Mouse (Mus musculus): ENCODE data around the gene Thap12. TPM values are rescaled to one million over a fixed set of nuclear protein-coding genes. Genes with fewer than 3 reads are reported as not detected.

The Thap12 gene
- polyA plus RNA-seq, 1 experiment: 4.2 TPM

GRCm38 (mm10) chr7:98678441-98678840 is 24.5 kb upstream of the Thap12 start:
- TF ChIP-seq CTCF (IDR thresholded peaks at IDR 0.05; ENCODE audit: extremely low read depth, insufficient read depth, insufficient read length, insufficient replicate concordance) (no peak), POLR2A (IDR thresholded peaks at IDR 0.05; ENCODE audit: low read depth, low read length) (no peak)
- Histone ChIP-seq H3K4me1 (ENCODE audit: control insufficient read depth, insufficient read depth, insufficient read length) (no peaks in the 10 kb centered on the region), H3K27ac (ENCODE audit: insufficient read depth, low read length) (no peak overlapping the region), H3K4me3 (ENCODE audit: extremely low read depth, insufficient read depth, insufficient read length) (no peak overlapping the region), H3K36me3 (ENCODE audit: control insufficient read depth, insufficient read depth, low read length) (no peaks in the 10 kb centered on the region), H3K27me3 (ENCODE audit: control insufficient read depth, insufficient read depth, low read length) (peaks cover 1% of the 10 kb centered on the region; the same call in 1 of the 2 replicates)
- 72% methylated on average over 7 of the region's 7 CpGs for WGBS
- DNase-seq (ENCODE audit: low read depth in 1 of 2, low spot score in 2 of 2): no peak

- no peak overlapping the region for H3K4me3 ChIP-seq (ENCODE audit: extremely low read depth, insufficient read depth, insufficient read length)
- peaks cover 1% of the 10 kb centered on the region; the same call in 1 of the 2 replicates for H3K27me3 ChIP-seq (ENCODE audit: control insufficient read depth, insufficient read depth, low read length)
- no peak overlapping the region for H3K27ac ChIP-seq (ENCODE audit: insufficient read depth, low read length)
- H3K36me3 ChIP-seq (ENCODE audit: control insufficient read depth, insufficient read depth, low read length): no peaks in the 10 kb centered on the region
- WGBS: 67% methylated on average over 2 of the region's 2 CpGs
- H3K4me1 ChIP-seq (ENCODE audit: control insufficient read depth, insufficient read depth, insufficient read length): no peaks in the 10 kb centered on the region
- no peak for DNase-seq (ENCODE audit: low read depth in 1 of 2, low spot score in 2 of 2)
- no peak for TF ChIP-seq POLR2A (IDR thresholded peaks at IDR 0.05; ENCODE audit: low read depth, low read length)
- no peak for TF ChIP-seq CTCF (IDR thresholded peaks at IDR 0.05; ENCODE audit: extremely low read depth, insufficient read depth, insufficient read length, insufficient replicate concordance)
Measured at GRCm38 (mm10) chr7:98680691-98681090, 22.2 kb upstream of the Thap12 start.

GRCm38 (mm10) chr7:98682821-98683220 is 20.1 kb upstream of the Thap12 start:
- Histone ChIP-seq H3K27me3 (ENCODE audit: control insufficient read depth, insufficient read depth, low read length) (peaks cover 1% of the 10 kb centered on the region; the same call in 1 of the 2 replicates), H3K4me3 (ENCODE audit: extremely low read depth, insufficient read depth, insufficient read length) (no peak overlapping the region), H3K27ac (ENCODE audit: insufficient read depth, low read length) (no peak overlapping the region), H3K36me3 (ENCODE audit: control insufficient read depth, insufficient read depth, low read length) (no peaks in the 10 kb centered on the region), H3K4me1 (ENCODE audit: control insufficient read depth, insufficient read depth, insufficient read length) (no peaks in the 10 kb centered on the region)
- TF ChIP-seq POLR2A (IDR thresholded peaks at IDR 0.05; ENCODE audit: low read depth, low read length): no peak
- no peak for TF ChIP-seq CTCF (IDR thresholded peaks at IDR 0.05; ENCODE audit: extremely low read depth, insufficient read depth, insufficient read length, insufficient replicate concordance)
- 96% methylated on average over 10 of the region's 10 CpGs for WGBS
- DNase-seq (ENCODE audit: low read depth in 1 of 2, low spot score in 2 of 2): no peak

- Histone ChIP-seq H3K4me3 (ENCODE audit: extremely low read depth, insufficient read depth, insufficient read length) (no peak overlapping the region), H3K36me3 (ENCODE audit: control insufficient read depth, insufficient read depth, low read length) (no peaks in the 10 kb centered on the region), H3K27me3 (ENCODE audit: control insufficient read depth, insufficient read depth, low read length) (no peaks in the 10 kb centered on the region), H3K27ac (ENCODE audit: insufficient read depth, low read length) (no peak overlapping the region), H3K4me1 (ENCODE audit: control insufficient read depth, insufficient read depth, insufficient read length) (no peaks in the 10 kb centered on the region)
- TF ChIP-seq POLR2A (IDR thresholded peaks at IDR 0.05; ENCODE audit: low read depth, low read length) (no peak), CTCF (IDR thresholded peaks at IDR 0.05; ENCODE audit: extremely low read depth, insufficient read depth, insufficient read length, insufficient replicate concordance) (no peak)
- no peak for DNase-seq (ENCODE audit: low read depth in 1 of 2, low spot score in 2 of 2)
- WGBS: 80% methylated on average over 13 of the region's 13 CpGs
Measured at GRCm38 (mm10) chr7:98685895-98686294, 17.0 kb upstream of the Thap12 start.

GRCm38 (mm10) chr7:98690126-98690525 is 12.8 kb upstream of the Thap12 start:
- H3K27me3 ChIP-seq (ENCODE audit: control insufficient read depth, insufficient read depth, low read length): no peaks in the 10 kb centered on the region
- TF ChIP-seq CTCF (IDR thresholded peaks at IDR 0.05; ENCODE audit: extremely low read depth, insufficient read depth, insufficient read length, insufficient replicate concordance) (no peak), POLR2A (IDR thresholded peaks at IDR 0.05; ENCODE audit: low read depth, low read length) (no peak)
- H3K36me3 ChIP-seq (ENCODE audit: control insufficient read depth, insufficient read depth, low read length): no peaks in the 10 kb centered on the region
- H3K4me1 ChIP-seq (ENCODE audit: control insufficient read depth, insufficient read depth, insufficient read length): peaks cover 3% of the 10 kb centered on the region
- H3K27ac ChIP-seq (ENCODE audit: insufficient read depth, low read length): no peak overlapping the region
- H3K4me3 ChIP-seq (ENCODE audit: extremely low read depth, insufficient read depth, insufficient read length): no peak overlapping the region
- DNase-seq (ENCODE audit: low read depth in 1 of 2, low spot score in 2 of 2): no peak
- WGBS: 83% methylated on average over 1 of the region's 1 CpGs

GRCm38 (mm10) chr7:98690831-98691230 is 12.1 kb upstream of the Thap12 start:
- H3K27ac ChIP-seq (ENCODE audit: insufficient read depth, low read length): no peak overlapping the region
- H3K4me3 ChIP-seq (ENCODE audit: extremely low read depth, insufficient read depth, insufficient read length): no peak overlapping the region
- TF ChIP-seq POLR2A (IDR thresholded peaks at IDR 0.05; ENCODE audit: low read depth, low read length) (no peak), CTCF (IDR thresholded peaks at IDR 0.05; ENCODE audit: extremely low read depth, insufficient read depth, insufficient read length, insufficient replicate concordance) (no peak)
- DNase-seq (ENCODE audit: low read depth in 1 of 2, low spot score in 2 of 2): no peak
- H3K27me3 ChIP-seq (ENCODE audit: control insufficient read depth, insufficient read depth, low read length): no peaks in the 10 kb centered on the region
- peaks cover 3% of the 10 kb centered on the region for H3K4me1 ChIP-seq (ENCODE audit: control insufficient read depth, insufficient read depth, insufficient read length)
- 26% methylated on average over 3 of the region's 3 CpGs for WGBS
- no peaks in the 10 kb centered on the region for H3K36me3 ChIP-seq (ENCODE audit: control insufficient read depth, insufficient read depth, low read length)

GRCm38 (mm10) chr7:98692761-98693546 is 9.9 kb upstream of the Thap12 start:
- no peak overlapping the region for H3K4me3 ChIP-seq (ENCODE audit: extremely low read depth, insufficient read depth, insufficient read length)
- peaks cover 3% of the 10 kb centered on the region for H3K4me1 ChIP-seq (ENCODE audit: control insufficient read depth, insufficient read depth, insufficient read length)
- peak overlapping the region; percentile 43; the same call in 1 of the 2 replicates for H3K27ac ChIP-seq (ENCODE audit: insufficient read depth, low read length)
- no peaks in the 10 kb centered on the region for H3K27me3 ChIP-seq (ENCODE audit: control insufficient read depth, insufficient read depth, low read length)
- no peaks in the 10 kb centered on the region for H3K36me3 ChIP-seq (ENCODE audit: control insufficient read depth, insufficient read depth, low read length)
- DNase-seq (ENCODE audit: low read depth in 1 of 2, low spot score in 2 of 2): peak in 1 of 2 experiments; percentile 30
- WGBS: 73% methylated on average over 24 of the region's 24 CpGs
- TF ChIP-seq CTCF (IDR thresholded peaks at IDR 0.05; ENCODE audit: extremely low read depth, insufficient read depth, insufficient read length, insufficient replicate concordance) (no peak), POLR2A (IDR thresholded peaks at IDR 0.05; ENCODE audit: low read depth, low read length) (no peak)

All from spleen, adult 2 months (tissue).